Mouse (Mus musculus) MEL (cell line): ENCODE measurements around the gene Xrcc3.
A peak's percentile ranks its signal among the peaks of the same experiment; 100 is the strongest.

Experiments
- CHD1 ChIP-seq: IDR thresholded peaks from 2 replicates; pipeline ENCODE4 v1.6.1; 2012; ENCODE audit warnings: low read depth, mild to moderate bottlenecking, inconsistent platforms, low read length, improper control_type of control experiment
- CTCF ChIP-seq, 3 experiments: IDR thresholded peaks in 2 of 3; conservative IDR thresholded peaks in 1 of 3; 2 replicates each; pipeline ENCODE4 v1.5.1; 2011 to 2012; ENCODE audit warnings: low read length in 3 of 3, low read depth in 2 of 3, mild to moderate bottlenecking in 2 of 3, improper control_type of control experiment in 1 of 3, inconsistent platforms in 1 of 3, mixed read lengths in 1 of 3, moderate library complexity in 1 of 3; ENCODE audit not compliant: control insufficient read depth in 1 of 3, insufficient read depth in 1 of 3, poor library complexity in 1 of 3, severe bottlenecking in 1 of 3
- EP300 ChIP-seq, 2 experiments: IDR thresholded peaks; 2 replicates each; pipeline ENCODE4 v1.6.1; 2011; ENCODE audit warnings: improper control_type of control experiment in 2 of 2, low read length in 2 of 2, low read depth in 1 of 2, mild to moderate bottlenecking in 1 of 2
- GABPA ChIP-seq: IDR thresholded peaks from 2 replicates; pipeline ENCODE4 v1.6.1; 2012; ENCODE audit warnings: low read depth, mild to moderate bottlenecking, inconsistent platforms, low read length, improper control_type of control experiment, moderate library complexity
- MAFK ChIP-seq: IDR thresholded peaks from 2 replicates; pipeline ENCODE4 v1.6.1; 2011; ENCODE audit warnings: low read depth, mild to moderate bottlenecking, low read length, improper control_type of control experiment, borderline replicate concordance
- MAX ChIP-seq: IDR thresholded peaks from 2 replicates; pipeline ENCODE4 v1.6.1; 2011; ENCODE audit warnings: low read length, improper control_type of control experiment
- MAZ ChIP-seq: IDR thresholded peaks from 2 replicates; pipeline ENCODE4 v1.6.1; 2012; ENCODE audit warnings: low read depth, mild to moderate bottlenecking, inconsistent platforms, low read length, improper control_type of control experiment
- MXI1 ChIP-seq: IDR thresholded peaks from 2 replicates; pipeline ENCODE4 v1.6.1; 2011; ENCODE audit warnings: mild to moderate bottlenecking, low read depth, low read length, improper control_type of control experiment
- POLR2A ChIP-seq, 2 experiments: IDR thresholded peaks; 2 replicates each; pipeline ENCODE4 v1.6.1; 2011 to 2012; ENCODE audit warnings: low read length in 2 of 2, mild to moderate bottlenecking in 2 of 2, control low read depth in 1 of 2, improper control_type of control experiment in 1 of 2, low read depth in 1 of 2, moderate library complexity in 1 of 2; ENCODE audit not compliant: control insufficient read depth in 1 of 2, insufficient read depth in 1 of 2, poor library complexity in 1 of 2

DNA sequence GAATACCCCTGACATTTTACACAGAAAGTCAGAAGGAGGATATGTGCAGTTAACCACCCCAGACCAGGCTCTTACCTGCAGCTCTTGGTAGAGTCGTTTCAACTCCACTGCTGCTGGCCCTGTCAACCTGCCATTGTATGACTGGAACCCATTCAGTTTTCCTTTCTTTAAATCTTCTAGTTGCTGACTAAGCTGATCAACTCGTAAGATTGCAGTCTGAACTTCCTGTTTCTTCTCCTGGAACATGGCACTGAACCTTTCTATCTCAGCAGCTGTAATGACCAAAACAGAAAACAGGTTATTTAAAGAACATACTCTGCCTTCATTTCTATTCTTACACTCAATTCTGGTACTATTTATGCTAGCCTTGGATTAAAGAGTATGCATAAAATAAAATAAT is 29.8 kb upstream of the Xrcc3 start:
- peak in 1 of 2 experiments; percentile 62; a peak in 1 of 4 replicates for TF ChIP-seq EP300 (IDR thresholded peaks at IDR 0.05; ENCODE audit: low read depth in 1 of 2, low read length in 2 of 2)
- no peak for TF ChIP-seq MAZ
- TF ChIP-seq POLR2A (IDR thresholded peaks at IDR 0.05; ENCODE audit: control insufficient read depth in 1 of 2, insufficient read depth in 1 of 2, low read depth in 1 of 2, low read length in 2 of 2, poor library complexity in 1 of 2), result no peak
- TF ChIP-seq CTCF (IDR thresholded peaks at IDR 0.05 in 2 of 3, conservative IDR thresholded peaks at IDR 0.05 in 1 of 3; ENCODE audit: control insufficient read depth in 1 of 3, insufficient read depth in 1 of 3, low read depth in 2 of 3, low read length in 3 of 3, poor library complexity in 1 of 3, severe bottlenecking in 1 of 3), result no peak
- TF ChIP-seq MXI1, result no peak
- TF ChIP-seq MAFK, result peak; percentile 97
- TF ChIP-seq MAX, result no peak
- no peak for TF ChIP-seq GABPA
- TF ChIP-seq CHD1, result no peak
